Mouse (Mus musculus) embryonic facial prominence, embryonic 11.5 days (tissue): ENCODE measurements around the gene Ttc39b. TPM values are rescaled to one million over a fixed set of nuclear protein-coding genes. Genes with fewer than 3 reads are reported as not detected.

Source experiments
- ATAC-seq: fragments of 200-750 bp; cut with Nextera tagmentation; replicated peaks from 2 replicates; pipeline ENCODE4 v1.8.0; 2017; ENCODE audit warnings: low read depth; ENCODE audit not compliant: insufficient number of reproducible peaks, low FRiP score, low TSS enrichment
- DNase-seq: peaks from one replicate; pipeline ENCODE4 v3.0.0-alpha.2; 2015; ENCODE audit warnings: low spot score
- H3K27ac ChIP-seq: fragments of 300-500 bp; sonication (generic); replicated peaks from 2 replicates; pipeline ENCODE4 v1.5.1; 2014; ENCODE audit warnings: mild to moderate bottlenecking, low read depth, low read length, control low read depth
- H3K27me3 ChIP-seq: fragments of 300-500 bp; sonication (generic); 2 replicates; pipeline ENCODE4 v1.6.1; 2014; ENCODE audit warnings: mild to moderate bottlenecking, low read length, moderate library complexity, mixed read lengths; ENCODE audit not compliant: control insufficient read depth, insufficient read depth
- H3K36me3 ChIP-seq: fragments of 300-500 bp; sonication (generic); replicated peaks from 2 replicates; pipeline ENCODE4 v1.6.1; 2014; ENCODE audit warnings: low read depth, mild to moderate bottlenecking, low read length, moderate library complexity, mixed read lengths; ENCODE audit not compliant: control insufficient read depth, insufficient read depth
- H3K4me1 ChIP-seq: fragments of 300-500 bp; sonication (generic); 2 replicates; pipeline ENCODE4 v1.6.1; 2014; ENCODE audit warnings: low read length, mixed read lengths; ENCODE audit not compliant: control insufficient read depth, insufficient read depth
- H3K4me2 ChIP-seq: fragments of 300-500 bp; sonication (generic); 2 replicates; pipeline ENCODE4 v1.6.1; 2014; ENCODE audit warnings: low read depth, mild to moderate bottlenecking, control low read depth, low read length, moderate library complexity
- H3K4me3 ChIP-seq: fragments of 300-500 bp; sonication (generic); 2 replicates; pipeline ENCODE4 v1.5.1; 2014; ENCODE audit warnings: low read depth, low read length, control low read depth
- H3K9ac ChIP-seq: fragments of 300-500 bp; sonication (generic); replicated peaks from 2 replicates; pipeline ENCODE4 v1.6.1; 2014; ENCODE audit warnings: mild to moderate bottlenecking, control low read depth, low read length
- H3K9me3 ChIP-seq: fragments of 300-500 bp; sonication (generic); replicated peaks from 2 replicates; pipeline ENCODE4 v1.6.1; 2016; ENCODE audit warnings: mild to moderate bottlenecking, low read length, inconsistent platforms, mixed read lengths; ENCODE audit not compliant: control insufficient read depth
- WGBS: fragments of 180-500 bp; shearing (Covaris S2); extraction: QIAGEN DNeasy Blood & Tissue Kit; methylation state at CpG from one replicate; pipeline ENCODE4 v1.1.7; 2014; 5-methylcytosine and 5-hydroxymethylcytosine counted together
- polyA plus RNA-seq: library from polyadenylated mRNA; unstranded; fragments of >200 nt; fragmentation: Nextera tagmentation; extraction: Ambion mirVana; gene quantifications from 2 replicates; pipeline ENCODE4 v1.2.1, GENCODE M21; 2014

Ttc39b gene
- polyA plus RNA-seq, 1 experiment from 2014 or later = 3.1 TPM

- WGBS = 65% methylated on average over 2 of the region's 2 CpGs
- ATAC-seq = no peak
Measured at GRCm38 (mm10) chr4:83343895-83344294, 19.8 kb upstream of the Ttc39b start.

GRCm38 (mm10) chr4:83343146-83343823 lies 19.2 kb upstream of the Ttc39b start:
- WGBS = 77% methylated on average over 9 of the region's 9 CpGs
- H3K36me3 ChIP-seq = no peaks in the 10 kb centered on the region
- no peak overlapping the region for H3K4me3 ChIP-seq
- no peak overlapping the region for H3K9ac ChIP-seq
- no peaks in the 10 kb centered on the region for H3K27me3 ChIP-seq
- H3K4me1 ChIP-seq = no peaks in the 10 kb centered on the region
- DNase-seq (no peak), ATAC-seq (no peak)
- H3K27ac ChIP-seq = no peak overlapping the region
- no peak overlapping the region for H3K4me2 ChIP-seq
- H3K9me3 ChIP-seq = no peaks in the 10 kb centered on the region

More at GRCm38 (mm10) chr4:83343895-83344294, 19.8 kb upstream of the Ttc39b start:
- no peak overlapping the region for H3K9ac ChIP-seq
- no peaks in the 10 kb centered on the region for H3K36me3 ChIP-seq
- H3K27me3 ChIP-seq = no peaks in the 10 kb centered on the region
- no peaks in the 10 kb centered on the region for H3K4me1 ChIP-seq
- DNase-seq = no peak
- no peak overlapping the region for H3K4me2 ChIP-seq
- no peaks in the 10 kb centered on the region for H3K9me3 ChIP-seq
- no peak overlapping the region for H3K27ac ChIP-seq
- H3K4me3 ChIP-seq = no peak overlapping the region

GRCm38 (mm10) chr4:83342268-83342970 lies 18.4 kb upstream of the Ttc39b start:
- peak; percentile 70 for DNase-seq
- Histone ChIP-seq H3K4me1 (no peaks in the 10 kb centered on the region), H3K4me3 (no peak overlapping the region), H3K27ac (no peak overlapping the region), H3K9me3 (no peaks in the 10 kb centered on the region), H3K4me2 (peak overlapping the region; percentile 19; the same call in 1 of the 2 replicates), H3K27me3 (no peaks in the 10 kb centered on the region), H3K9ac (no peak overlapping the region), H3K36me3 (no peaks in the 10 kb centered on the region)
- 27% methylated on average over 14 of the region's 14 CpGs for WGBS
- 0 out of 2 replicates have a peak, but pooled peaks have one; percentile 44 for ATAC-seq

GRCm38 (mm10) chr4:83339393-83339792 lies 15.3 kb upstream of the Ttc39b start:
- WGBS = 84% methylated on average over 1 of the region's 1 CpGs
- Histone ChIP-seq H3K36me3 (no peaks in the 10 kb centered on the region), H3K27ac (no peak overlapping the region), H3K9me3 (no peaks in the 10 kb centered on the region), H3K4me1 (no peaks in the 10 kb centered on the region), H3K9ac (no peak overlapping the region), H3K27me3 (no peaks in the 10 kb centered on the region), H3K4me2 (no peak overlapping the region), H3K4me3 (no peak overlapping the region)
- no peak for DNase-seq
- no peak for ATAC-seq

- no peak overlapping the region for H3K27ac ChIP-seq
- no peaks in the 10 kb centered on the region for H3K27me3 ChIP-seq
- no peaks in the 10 kb centered on the region for H3K9me3 ChIP-seq
- no peak overlapping the region for H3K4me2 ChIP-seq
- H3K36me3 ChIP-seq = no peaks in the 10 kb centered on the region
- WGBS = 63% methylated on average over 3 of the region's 3 CpGs
- H3K4me1 ChIP-seq = no peaks in the 10 kb centered on the region
- DNase-seq (no peak), ATAC-seq (no peak)
- no peak overlapping the region for H3K4me3 ChIP-seq
- no peak overlapping the region for H3K9ac ChIP-seq
Measured at GRCm38 (mm10) chr4:83337717-83338116, 13.7 kb upstream of the Ttc39b start.

- Histone ChIP-seq H3K27me3 (no peaks in the 10 kb centered on the region), H3K27ac (no peak overlapping the region), H3K36me3 (no peaks in the 10 kb centered on the region), H3K4me1 (no peaks in the 10 kb centered on the region), H3K9ac (no peak overlapping the region), H3K9me3 (no peaks in the 10 kb centered on the region), H3K4me3 (no peak overlapping the region), H3K4me2 (no peak overlapping the region)
- 70% methylated on average over 4 of the region's 4 CpGs for WGBS
- DNase-seq (no peak), ATAC-seq (no peak)
Measured at GRCm38 (mm10) chr4:83330369-83330768, 6.3 kb upstream of the Ttc39b start.

- no peaks in the 10 kb centered on the region for H3K9me3 ChIP-seq
- H3K27me3 ChIP-seq = no peaks in the 10 kb centered on the region
- no peaks in the 10 kb centered on the region for H3K36me3 ChIP-seq
- ATAC-seq (no peak), DNase-seq (no peak)
- H3K27ac ChIP-seq = no peak overlapping the region
- 51% methylated on average over 4 of the region's 4 CpGs for WGBS
- no peaks in the 10 kb centered on the region for H3K4me1 ChIP-seq
- no peak overlapping the region for H3K4me3 ChIP-seq
- H3K4me2 ChIP-seq = no peak overlapping the region
- H3K9ac ChIP-seq = no peak overlapping the region
Measured at GRCm38 (mm10) chr4:83329615-83330014, 5.6 kb upstream of the Ttc39b start.
